Mouse (Mus musculus) spleen, adult 2 months (tissue): ENCODE data around the gene Tnf.

Experiments
- CTCF ChIP-seq: fragments of 200-500 bp; IDR thresholded peaks from 2 replicates; pipeline ENCODE4 v1.5.1; 2011; ENCODE audit warnings: mild to moderate bottlenecking, inconsistent platforms; ENCODE audit not compliant: insufficient read depth, insufficient read length, insufficient replicate concordance; ENCODE audit errors: extremely low read depth
- POLR2A ChIP-seq: fragments of 200-500 bp; IDR thresholded peaks from 2 replicates; pipeline ENCODE4 v1.6.1; 2011; ENCODE audit warnings: low read depth, low read length, inconsistent platforms

- TF ChIP-seq CTCF (no peak), POLR2A (no peak)
These were observed 16.8 kb upstream of the Tnf start for GRCm38 (mm10) chr17:35218516-35219193.
